Mouse (Mus musculus) monocyte, adult 2 months (primary cell): ENCODE measurements around the gene Mfap5.
"Not testable (repeated sequence)": the region's sequence is repeated elsewhere in the genome, so short reads cannot be mapped to it uniquely, and the experiment has no call there.

Source experiments
- DNase-seq, 2 experiments: peaks; one replicate each; pipeline ENCODE4 v3.0.0; 2022; ENCODE audit warnings: low spot score in 2 of 2, low read depth in 1 of 2

Gene Mfap5

GRCm38 (mm10) chr6:122556959-122557561 lies 51.4 kb downstream of the Mfap5 start:
- peak in 1 of 2 experiments; percentile 60 for DNase-seq

- peak; percentile 23 to 59 for DNase-seq
Measured at GRCm38 (mm10) chr6:122560427-122560826, 54.8 kb downstream of the Mfap5 start.

- no peak for DNase-seq
Measured at GRCm38 (mm10) chr6:122561005-122561404, 55.4 kb downstream of the Mfap5 start.

GRCm38 (mm10) chr6:122562463-122562862 lies 56.8 kb downstream of the Mfap5 start:
- DNase-seq, result peak in 1 of 2 experiments; percentile 32

- peak in 1 of 2 experiments; percentile 31 for DNase-seq
Measured at GRCm38 (mm10) chr6:122565070-122565784, 59.6 kb downstream of the Mfap5 start.

GRCm38 (mm10) chr6:122569113-122569512 lies 63.5 kb downstream of the Mfap5 start:
- DNase-seq, result no peak

GRCm38 (mm10) chr6:122569762-122570161 lies 64.1 kb downstream of the Mfap5 start:
- DNase-seq, result no peak

- DNase-seq, result peak in 1 of 2 experiments; percentile 50
Measured at GRCm38 (mm10) chr6:122570695-122571616, 65.3 kb downstream of the Mfap5 start.

- no peak for DNase-seq
Measured at GRCm38 (mm10) chr6:122571617-122571959, 65.9 kb downstream of the Mfap5 start.

GRCm38 (mm10) chr6:122575037-122575436 lies 69.4 kb downstream of the Mfap5 start:
- not testable (repeated sequence) for DNase-seq

GRCm38 (mm10) chr6:122577030-122577429 lies 71.4 kb downstream of the Mfap5 start:
- DNase-seq, result no peak
